ENCODE assay signal across 13 mouse cellular contexts in the genomic region with DNA sequence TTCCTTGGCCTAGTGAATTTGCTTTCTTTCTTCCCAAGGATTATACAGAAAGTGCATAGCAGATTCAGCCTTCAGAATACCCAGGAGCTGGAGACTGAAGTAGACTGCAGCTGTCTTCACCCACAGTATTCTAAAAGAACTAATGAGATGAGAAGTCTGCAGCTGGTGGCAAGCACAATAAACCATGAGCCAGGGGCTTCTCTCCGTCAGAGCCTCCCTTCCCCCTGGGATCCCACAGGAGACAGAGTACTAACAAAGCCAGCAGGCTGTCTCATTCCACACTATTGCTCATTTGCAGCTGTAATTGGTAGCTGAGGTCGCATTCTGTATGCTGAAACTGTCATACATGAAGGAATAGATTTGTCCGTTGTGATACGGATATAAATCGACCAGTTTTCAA. TPM values are rescaled to one million over a fixed set of nuclear protein-coding genes. Genes with fewer than 3 reads are reported as not detected.
A peak's percentile ranks its signal among the peaks of the same experiment; 100 is the strongest.
DNase-seq lines count a peak whose midpoint lies in the region; ATAC-seq and TF ChIP-seq lines count a peak whose summit lies in the region.
"Had no signal": no experiment of that assay in that cellular context is flagged by ENCODE, and none has a peak within 500 bp of the region (broad histone marks: within the 10 kb centered on the region; RNA-seq: fewer than 3 reads in every experiment).

No protein-coding gene starts in this region.

- H3K27ac ChIP-seq in forebrain, embryonic 11.5 days (ENCODE audit: low read depth, low read length) = peak overlapping the region; percentile 54
- H3K27ac ChIP-seq in hindbrain, embryonic 15.5 days (replicated peaks) = peak overlapping the region; percentile 69
- H3K27ac ChIP-seq in neural tube, embryonic 12.5 days = no peak overlapping the region
- no peak overlapping the region for H3K27ac ChIP-seq in cerebellum, adult 2 months (ENCODE audit: insufficient read depth, low read length)
- H3K27ac ChIP-seq in limb, embryonic 10.5 days = no peak overlapping the region
- H3K27ac ChIP-seq: limb, embryonic 12.5 days had no signal

- no peak overlapping the region; the same call in 1 of the 2 replicates for H3K9ac ChIP-seq in forebrain, embryonic 11.5 days (ENCODE audit: low read length)
- H3K9ac ChIP-seq in hindbrain, embryonic 15.5 days = no peak overlapping the region
- no peak overlapping the region for H3K9ac ChIP-seq in neural tube, embryonic 12.5 days
- H3K9ac ChIP-seq: limb, embryonic 12.5 days had no signal

- H3K9me3 ChIP-seq in forebrain, embryonic 11.5 days (ENCODE audit: control insufficient read depth, low read length) = no peaks in the 10 kb centered on the region
- H3K9me3 ChIP-seq in hindbrain, embryonic 15.5 days = no peaks in the 10 kb centered on the region
- no peaks in the 10 kb centered on the region for H3K9me3 ChIP-seq in neural tube, embryonic 12.5 days
- H3K9me3 ChIP-seq in limb, embryonic 10.5 days (replicated peaks) = no peaks in the 10 kb centered on the region
- H3K9me3 ChIP-seq: limb, embryonic 12.5 days had no signal

- peak; percentile 39 for DNase-seq in embryo, embryonic 11 days
- no peak for DNase-seq in embryo, embryonic 10 days (ENCODE audit: low spot score)
- DNase-seq in forebrain, embryonic 11.5 days (ENCODE audit: low spot score) = no peak
- DNase-seq in cerebellum, adult 2 months = no peak
- no peak for DNase-seq in cerebellum, adult 11 months
- no peak for DNase-seq in limb, embryonic 10.5 days (ENCODE audit: low spot score)
- DNase-seq: cerebellum, postnatal 10 days; kidney, adult 8-10 months; lung, adult 18-20 months; spleen, adult 18-20 months had no signal

- H3K4me3 ChIP-seq in forebrain, embryonic 11.5 days (ENCODE audit: low read depth, low read length) = no peak overlapping the region
- H3K4me3 ChIP-seq in hindbrain, embryonic 15.5 days = no peak overlapping the region
- no peak overlapping the region for H3K4me3 ChIP-seq in neural tube, embryonic 12.5 days
- no peak overlapping the region for H3K4me3 ChIP-seq in cerebellum, adult 2 months (replicated peaks; ENCODE audit: insufficient read depth, low read depth, low read length)
- H3K4me3 ChIP-seq in limb, embryonic 10.5 days = no peak overlapping the region
- H3K4me3 ChIP-seq: limb, embryonic 12.5 days had no signal

- peaks cover 18% of the 10 kb centered on the region; the same call in 1 of the 2 replicates for H3K4me1 ChIP-seq in forebrain, embryonic 11.5 days (replicated peaks; ENCODE audit: control insufficient read depth, insufficient read depth, low read length)
- peaks cover 33% of the 10 kb centered on the region for H3K4me1 ChIP-seq in hindbrain, embryonic 15.5 days (replicated peaks)
- peaks cover 24% of the 10 kb centered on the region for H3K4me1 ChIP-seq in neural tube, embryonic 12.5 days
- H3K4me1 ChIP-seq in cerebellum, adult 2 months (ENCODE audit: control insufficient read depth, insufficient read depth, low read length) = no peaks in the 10 kb centered on the region
- H3K4me1 ChIP-seq in limb, embryonic 10.5 days = no peaks in the 10 kb centered on the region; the same call in 1 of the 2 replicates

- H3K27me3 ChIP-seq in forebrain, embryonic 11.5 days (ENCODE audit: control insufficient read depth, insufficient read depth, low read length) = no peaks in the 10 kb centered on the region
- no peaks in the 10 kb centered on the region for H3K27me3 ChIP-seq in hindbrain, embryonic 15.5 days
- no peaks in the 10 kb centered on the region for H3K27me3 ChIP-seq in neural tube, embryonic 12.5 days (replicated peaks)
- no peaks in the 10 kb centered on the region for H3K27me3 ChIP-seq in cerebellum, adult 2 months (ENCODE audit: control insufficient read depth, insufficient read depth, low read length)
- no peaks in the 10 kb centered on the region for H3K27me3 ChIP-seq in limb, embryonic 10.5 days (ENCODE audit: low read depth, poor library complexity, severe bottlenecking)
- H3K27me3 ChIP-seq: limb, embryonic 12.5 days had no signal

- WGBS in forebrain, embryonic 11.5 days = 59% methylated on average over 5 of the region's 5 CpGs
- 33% methylated on average over 5 of the region's 5 CpGs for WGBS in hindbrain, embryonic 15.5 days
- 54% methylated on average over 5 of the region's 5 CpGs for WGBS in neural tube, embryonic 12.5 days
- 73% methylated on average over 5 of the region's 5 CpGs for WGBS in cerebellum, adult 2 months
- 90% methylated on average over 5 of the region's 5 CpGs for WGBS in limb, embryonic 10.5 days

- TF ChIP-seq CTCF in cerebellum, adult 2 months (IDR thresholded peaks at IDR 0.05; ENCODE audit: borderline replicate concordance, insufficient read depth, low read depth, low read length) = no peak

- TF ChIP-seq POLR2A in cerebellum, adult 2 months (IDR thresholded peaks at IDR 0.05; ENCODE audit: borderline replicate concordance, insufficient read depth, low read length) = no peak

- peaks cover 7% of the 10 kb centered on the region; the same call in 1 of the 2 replicates for H3K36me3 ChIP-seq in forebrain, embryonic 11.5 days (ENCODE audit: control insufficient read depth, insufficient read depth, low read length)
- peaks cover 28% of the 10 kb centered on the region for H3K36me3 ChIP-seq in hindbrain, embryonic 15.5 days
- H3K36me3 ChIP-seq in neural tube, embryonic 12.5 days = peaks cover 33% of the 10 kb centered on the region
- H3K36me3 ChIP-seq in limb, embryonic 10.5 days = peaks cover 87% of the 10 kb centered on the region

- H3K4me2 ChIP-seq in forebrain, embryonic 11.5 days (ENCODE audit: low read depth, low read length, severe bottlenecking) = no peak overlapping the region
- H3K4me2 ChIP-seq in hindbrain, embryonic 15.5 days = no peak overlapping the region
- H3K4me2 ChIP-seq in neural tube, embryonic 12.5 days (replicated peaks) = no peak overlapping the region
- H3K4me2 ChIP-seq: limb, embryonic 12.5 days had no signal

- ATAC-seq in forebrain, embryonic 11.5 days (replicated peaks; ENCODE audit: low FRiP score) = peak; percentile 64; the same call in 1 of the 2 replicates
- ATAC-seq in hindbrain, embryonic 15.5 days (ENCODE audit: low FRiP score, low read depth) = peak; percentile 59; the same call in 1 of the 2 replicates
- peak; percentile 75; the same call in 1 of the 2 replicates for ATAC-seq in neural tube, embryonic 12.5 days (ENCODE audit: low FRiP score, low read depth)

RNA-seq across cellular contexts. Expression of gene Pitpnb, which starts 38.0 kb away (rescaled TPM):
- 129 and 132 TPM in 2 replicates for polyA plus RNA-seq in forebrain, embryonic 11.5 days (2014; fragmentation: Nextera tagmentation; extraction: Ambion mirVana)
- polyA plus RNA-seq in hindbrain, embryonic 15.5 days (2015; fragmentation: Nextera tagmentation; extraction: Ambion mirVana) = 94.8 and 94.9 TPM in 2 replicates
- polyA plus RNA-seq in neural tube, embryonic 12.5 days (2016; fragmentation: Nextera tagmentation; extraction: Ambion mirVana) = 105 and 106 TPM in 2 replicates
- polyA plus RNA-seq in cerebellum, adult 2 months (2012; rRNA removed) = 70.4 and 71.6 TPM in 2 replicates
- polyA plus RNA-seq in limb, embryonic 10.5 days (2016; fragmentation: Nextera tagmentation; extraction: Ambion mirVana) = 136 and 137 TPM in 2 replicates

RNA-seq across cellular contexts. Expression of gene Mn1, which starts 48.6 kb away (rescaled TPM):
- 50.9 and 51.9 TPM in 2 replicates for polyA plus RNA-seq in forebrain, embryonic 11.5 days (2014; fragmentation: Nextera tagmentation; extraction: Ambion mirVana)
- 38.7 and 40.3 TPM in 2 replicates for polyA plus RNA-seq in hindbrain, embryonic 15.5 days (2015; fragmentation: Nextera tagmentation; extraction: Ambion mirVana)
- 25.8 and 29.9 TPM in 2 replicates for polyA plus RNA-seq in neural tube, embryonic 12.5 days (2016; fragmentation: Nextera tagmentation; extraction: Ambion mirVana)
- polyA plus RNA-seq in cerebellum, adult 2 months (2012; rRNA removed) = 2.4 and 3.3 TPM in 2 replicates
- polyA plus RNA-seq in limb, embryonic 10.5 days (2016; fragmentation: Nextera tagmentation; extraction: Ambion mirVana) = 7.4 and 13.1 TPM in 2 replicates

Comparison
In these comparisons a context has a peak if more than half of its experiments do, and no peak if none do; other contexts are left out.
1. H3K27ac ChIP-seq: peak in forebrain, embryonic 11.5 days (single experiment) and hindbrain, embryonic 15.5 days (single experiment); none in neural tube, embryonic 12.5 days (single experiment), cerebellum, adult 2 months (single experiment) and limb, embryonic 10.5 days (single experiment).
2. Peak in every context shown above with its lines, with median percentiles within 50 percentile points of each other: ATAC-seq.